Mouse (Mus musculus): Measurements from ENCODE around the gene Apbb1.

Gene Apbb1

GRCm38 (mm10) chr7:105519771-105520170, 61.7 kb downstream of the Apbb1 start:
- no peak for DNase-seq (ENCODE audit: low spot score)

- DNase-seq (ENCODE audit: low spot score): no peak
Measured at GRCm38 (mm10) chr7:105519336-105519735, 62.1 kb downstream of the Apbb1 start.

GRCm38 (mm10) chr7:105516669-105517360, 64.6 kb downstream of the Apbb1 start:
- no peak for DNase-seq (ENCODE audit: low spot score)

DNA sequence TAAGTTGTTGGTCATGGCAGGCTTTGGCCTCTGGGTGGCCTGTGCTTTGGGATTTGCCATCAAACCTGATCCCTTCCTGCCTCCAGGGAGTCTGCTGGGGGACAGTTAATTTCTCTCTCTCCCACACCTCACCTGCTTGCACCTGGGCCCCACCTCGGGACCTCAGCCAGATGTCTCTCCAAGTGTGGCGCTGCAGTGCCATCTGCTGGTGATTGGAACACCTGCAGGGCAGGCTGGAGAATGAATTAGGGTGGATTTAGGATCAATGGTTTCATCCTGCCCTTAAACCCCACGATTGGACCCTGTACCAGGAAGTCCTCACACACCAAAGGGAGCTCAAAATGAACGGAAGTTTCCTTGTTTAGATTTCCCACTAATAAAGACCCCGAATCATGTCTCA, 66.3 kb downstream of the Apbb1 start:
- DNase-seq (ENCODE audit: low spot score): peak; percentile 53

DNA sequence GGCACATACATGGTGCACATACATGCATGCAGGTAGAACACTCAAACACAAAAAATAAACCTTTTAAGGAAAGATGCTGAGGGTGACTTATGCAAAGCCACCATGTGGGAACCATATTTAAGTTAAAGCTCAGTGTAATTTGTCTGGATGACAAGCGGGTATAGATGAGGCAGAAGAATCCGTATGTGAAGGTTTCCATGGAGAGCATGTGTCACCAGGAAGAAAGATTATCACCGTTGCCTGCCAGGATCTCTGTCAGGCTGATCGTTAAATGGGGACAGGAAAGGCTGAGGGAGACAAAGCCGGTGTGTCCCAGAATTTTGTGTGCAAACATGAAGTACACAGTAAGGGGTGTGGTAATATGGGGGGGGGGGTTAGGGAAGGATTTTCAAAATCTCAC, 66.9 kb downstream of the Apbb1 start:
- no peak for DNase-seq (ENCODE audit: low spot score)

GRCm38 (mm10) chr7:105513845-105514291, 67.6 kb downstream of the Apbb1 start:
- no peak for DNase-seq (ENCODE audit: low spot score)

DNA sequence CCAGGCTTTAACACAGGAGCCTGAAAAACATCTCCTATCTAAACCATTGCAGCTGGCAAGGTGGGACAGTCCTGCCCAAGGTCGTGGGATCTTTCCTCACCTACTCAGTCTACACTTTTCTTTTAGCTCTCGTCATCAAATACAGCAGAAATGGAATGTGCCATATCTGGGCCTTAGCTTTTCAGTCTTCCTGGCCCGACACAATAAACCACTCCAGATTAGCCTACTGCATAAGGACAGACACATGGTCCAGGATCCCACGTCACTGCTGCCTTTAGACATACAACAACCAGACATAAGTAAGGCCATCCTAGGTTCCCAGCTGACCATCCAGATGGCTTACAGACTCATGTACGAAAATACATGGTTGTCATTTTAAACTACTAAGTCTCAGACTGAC, 71.3 kb downstream of the Apbb1 start:
- no peak for DNase-seq (ENCODE audit: low spot score)
